Mouse (Mus musculus) layer of hippocampus, adult 11-12 months (tissue): ENCODE data around the gene Rbl2.

Experiments used
- DNase-seq: peaks from one replicate; pipeline ENCODE4 v3.0.0; 2022; ENCODE audit warnings: low spot score

Rbl2 gene

DNA sequence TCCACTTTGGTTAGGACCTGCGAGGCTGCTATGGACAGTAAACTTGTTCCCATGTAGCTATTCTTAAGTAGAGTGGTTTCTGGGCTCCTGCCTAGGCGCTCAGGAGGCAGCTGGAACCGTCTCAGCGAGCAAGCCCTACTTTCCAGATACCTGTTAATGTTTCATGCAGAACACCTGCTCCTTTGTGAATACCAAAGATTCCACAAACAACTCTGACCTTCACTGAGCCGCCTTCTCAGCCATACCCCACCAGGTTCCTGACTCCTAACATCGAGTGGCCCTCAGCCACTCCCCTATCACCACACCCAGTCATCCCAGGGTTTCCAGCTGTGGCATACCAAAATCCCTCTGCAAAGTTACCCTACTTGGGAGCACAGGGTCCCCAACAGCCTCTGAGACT is 100.3 kb downstream of the Rbl2 start:
- no peak for DNase-seq

DNA sequence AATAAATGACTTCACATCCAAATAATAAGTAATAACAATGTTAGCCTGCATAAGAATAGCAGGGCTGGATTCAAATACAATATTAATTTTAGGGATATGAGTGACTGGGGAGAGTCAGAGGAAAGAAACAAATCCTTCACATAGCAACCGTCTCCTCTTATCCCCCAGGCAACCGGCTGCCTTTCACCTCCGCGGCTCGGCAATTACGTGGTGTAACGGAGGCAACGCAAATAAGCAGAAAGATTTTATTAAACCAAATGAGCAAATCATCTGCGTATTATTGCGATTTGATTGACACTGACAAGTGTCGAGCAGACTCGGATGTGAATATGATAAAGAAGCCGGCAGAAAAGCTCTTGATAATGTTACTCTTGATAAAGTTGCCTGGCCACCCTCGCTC is 101.1 kb downstream of the Rbl2 start:
- peak; percentile 39 for DNase-seq

DNA sequence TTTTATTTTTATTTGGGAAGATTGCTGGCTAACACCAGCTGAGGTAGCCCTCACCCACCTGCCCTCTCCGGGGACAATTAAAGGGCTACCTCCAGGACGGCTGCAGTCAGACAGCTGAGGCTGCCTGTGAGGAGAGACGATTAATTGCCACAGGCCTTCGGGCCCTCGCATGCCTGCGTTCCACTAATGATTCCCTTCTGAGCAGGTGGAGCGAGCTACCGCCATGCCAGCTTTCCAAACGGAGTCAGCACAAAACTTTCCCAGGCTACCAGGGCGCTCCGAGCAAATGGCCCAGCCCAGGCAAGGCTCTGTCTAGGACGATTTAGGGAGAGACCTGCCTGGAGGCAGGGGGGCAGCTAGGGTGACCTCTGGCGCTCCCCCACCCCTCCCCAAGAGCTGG is 101.7 kb downstream of the Rbl2 start:
- DNase-seq = no peak
